Mouse (Mus musculus): ENCODE measurements around the gene Retreg3. TPM values are rescaled to one million over a fixed set of nuclear protein-coding genes. Genes with fewer than 3 reads are reported as not detected.

Gene Retreg3
- polyA plus RNA-seq, 2 experiments: 5.3 to 20.4 TPM

DNA sequence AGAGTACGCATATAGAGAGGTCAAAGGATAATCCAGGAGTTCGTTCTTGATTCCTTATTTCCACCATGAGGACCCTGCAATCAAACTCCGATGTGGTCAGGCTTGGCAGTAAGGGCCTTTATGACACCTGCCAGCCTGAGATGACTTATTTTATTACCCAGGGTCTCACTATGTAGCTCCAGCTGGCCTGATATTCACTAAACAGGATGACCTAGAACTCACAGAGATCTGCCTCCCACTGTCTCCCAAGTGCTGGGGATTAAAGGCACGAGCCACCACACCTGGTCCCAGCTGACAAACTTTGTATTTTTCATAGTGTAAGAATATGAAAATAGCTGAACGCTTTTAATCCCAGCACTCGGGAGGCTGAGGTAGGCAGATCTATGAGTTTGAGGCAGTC, 35.5 kb upstream of the Retreg3 start:
- no peak overlapping the region for H3K9ac ChIP-seq (replicated peaks)
- H3K4me1 ChIP-seq (replicated peaks; ENCODE audit: control insufficient read depth in 2 of 2, insufficient read depth in 2 of 2, low read length in 1 of 2): peaks cover 0 to 2% of the 10 kb centered on the region in 2 experiments; a peak in 1 of 4 replicates
- TF ChIP-seq CTCF (IDR thresholded peaks at IDR 0.05; ENCODE audit: low read depth) (no peak), EP300 (IDR thresholded peaks at IDR 0.05; ENCODE audit: low read depth) (no peak)
- H3K27me3 ChIP-seq (ENCODE audit: control insufficient read depth, insufficient read depth, low read length): peaks cover 36% of the 10 kb centered on the region
- no peak overlapping the region for H3K4me2 ChIP-seq (ENCODE audit: low read depth)
- no peaks in the 10 kb centered on the region for H3K36me3 ChIP-seq (replicated peaks; ENCODE audit: control insufficient read depth, insufficient read depth, low read depth)
- DNase-seq (ENCODE audit: low read depth in 3 of 3, low spot score in 3 of 3) (no peak), ATAC-seq (ENCODE audit: insufficient read depth) (no peak)
- no peaks in the 10 kb centered on the region for H3K9me3 ChIP-seq (ENCODE audit: control insufficient read depth, low read length)
- 56% methylated on average over 6 of the region's 6 CpGs for WGBS (ENCODE audit: insufficient replicate concordance)
- no peak overlapping the region for H3K27ac ChIP-seq
- no peak overlapping the region for H3K4me3 ChIP-seq (ENCODE audit: insufficient read depth in 1 of 2, low read depth in 2 of 2, low read length in 2 of 2)

- no peak for DNase-seq (ENCODE audit: low read depth in 3 of 3, low spot score in 3 of 3)
- ATAC-seq (ENCODE audit: insufficient read depth): no peak
- peaks cover 36% of the 10 kb centered on the region for H3K27me3 ChIP-seq (ENCODE audit: control insufficient read depth, insufficient read depth, low read length)
- no peaks in the 10 kb centered on the region for H3K36me3 ChIP-seq (replicated peaks; ENCODE audit: control insufficient read depth, insufficient read depth, low read depth)
- H3K9ac ChIP-seq (replicated peaks): no peak overlapping the region
- no peak overlapping the region for H3K4me3 ChIP-seq (ENCODE audit: insufficient read depth in 1 of 2, low read depth in 2 of 2, low read length in 2 of 2)
- no peak overlapping the region for H3K4me2 ChIP-seq (ENCODE audit: low read depth)
- H3K27ac ChIP-seq: no peak overlapping the region
- TF ChIP-seq CTCF (IDR thresholded peaks at IDR 0.05; ENCODE audit: low read depth): no peak
- no peak for TF ChIP-seq EP300 (IDR thresholded peaks at IDR 0.05; ENCODE audit: low read depth)
- H3K9me3 ChIP-seq (ENCODE audit: control insufficient read depth, low read length): no peaks in the 10 kb centered on the region
- H3K4me1 ChIP-seq (replicated peaks; ENCODE audit: control insufficient read depth in 2 of 2, insufficient read depth in 2 of 2, low read length in 1 of 2): peaks cover 0 to 2% of the 10 kb centered on the region in 2 experiments; a peak in 1 of 4 replicates
These were observed 35.0 kb upstream of the Retreg3 start for GRCm38 (mm10) chr11:101154648-101155047.

GRCm38 (mm10) chr11:101152825-101153224, 33.1 kb upstream of the Retreg3 start:
- WGBS (ENCODE audit: insufficient replicate concordance): 71% methylated on average over 1 of the region's 1 CpGs
- Histone ChIP-seq H3K4me3 (ENCODE audit: insufficient read depth in 1 of 2, low read depth in 2 of 2, low read length in 2 of 2) (no peak overlapping the region), H3K4me1 (replicated peaks; ENCODE audit: control insufficient read depth in 2 of 2, insufficient read depth in 2 of 2, low read length in 1 of 2) (peaks cover 0 to 2% of the 10 kb centered on the region in 2 experiments; a peak in 2 of 4 replicates), H3K27ac (no peak overlapping the region), H3K36me3 (replicated peaks; ENCODE audit: control insufficient read depth, insufficient read depth, low read depth) (no peaks in the 10 kb centered on the region), H3K9ac (replicated peaks) (no peak overlapping the region), H3K27me3 (ENCODE audit: control insufficient read depth, insufficient read depth, low read length) (peaks cover 25% of the 10 kb centered on the region), H3K9me3 (ENCODE audit: control insufficient read depth, low read length) (no peaks in the 10 kb centered on the region), H3K4me2 (ENCODE audit: low read depth) (no peak overlapping the region)
- no peak for DNase-seq (ENCODE audit: low read depth in 3 of 3, low spot score in 3 of 3)
- TF ChIP-seq CTCF (IDR thresholded peaks at IDR 0.05; ENCODE audit: low read depth) (no peak), EP300 (IDR thresholded peaks at IDR 0.05; ENCODE audit: low read depth) (no peak)
- ATAC-seq (ENCODE audit: insufficient read depth): no peak

GRCm38 (mm10) chr11:101151063-101151462, 31.4 kb upstream of the Retreg3 start:
- 35% methylated on average over 2 of the region's 2 CpGs for WGBS (ENCODE audit: insufficient replicate concordance)
- DNase-seq (ENCODE audit: low read depth in 3 of 3, low spot score in 3 of 3): no peak
- no peak; the same call in 1 of the 2 replicates for TF ChIP-seq CTCF (IDR thresholded peaks at IDR 0.05; ENCODE audit: low read depth)
- TF ChIP-seq EP300 (IDR thresholded peaks at IDR 0.05; ENCODE audit: low read depth): no peak
- H3K36me3 ChIP-seq (replicated peaks; ENCODE audit: control insufficient read depth, insufficient read depth, low read depth): no peaks in the 10 kb centered on the region
- peaks cover 0 to 2% of the 10 kb centered on the region in 2 experiments; a peak in 2 of 4 replicates for H3K4me1 ChIP-seq (replicated peaks; ENCODE audit: control insufficient read depth in 2 of 2, insufficient read depth in 2 of 2, low read length in 1 of 2)
- no peak overlapping the region for H3K4me2 ChIP-seq (ENCODE audit: low read depth)
- peaks cover 11% of the 10 kb centered on the region for H3K27me3 ChIP-seq (ENCODE audit: control insufficient read depth, insufficient read depth, low read length)
- H3K27ac ChIP-seq: no peak overlapping the region
- no peak for ATAC-seq (ENCODE audit: insufficient read depth)
- H3K9me3 ChIP-seq (ENCODE audit: control insufficient read depth, low read length): no peaks in the 10 kb centered on the region
- no peak overlapping the region for H3K4me3 ChIP-seq (ENCODE audit: insufficient read depth in 1 of 2, low read depth in 2 of 2, low read length in 2 of 2)
- H3K9ac ChIP-seq (replicated peaks): no peak overlapping the region

GRCm38 (mm10) chr11:101149178-101150105, 29.7 kb upstream of the Retreg3 start:
- Histone ChIP-seq H3K4me1 (replicated peaks; ENCODE audit: control insufficient read depth in 2 of 2, insufficient read depth in 2 of 2, low read length in 1 of 2) (no peaks in the 10 kb centered on the region; a peak in 1 of 4 replicates), H3K36me3 (replicated peaks; ENCODE audit: control insufficient read depth, insufficient read depth, low read depth) (no peaks in the 10 kb centered on the region), H3K27me3 (ENCODE audit: control insufficient read depth, insufficient read depth, low read length) (no peaks in the 10 kb centered on the region), H3K9ac (replicated peaks) (no peak overlapping the region), H3K27ac (no peak overlapping the region), H3K9me3 (ENCODE audit: control insufficient read depth, low read length) (no peaks in the 10 kb centered on the region), H3K4me3 (ENCODE audit: insufficient read depth in 1 of 2, low read depth in 2 of 2, low read length in 2 of 2) (no peak overlapping the region), H3K4me2 (ENCODE audit: low read depth) (no peak overlapping the region)
- DNase-seq (ENCODE audit: low read depth in 3 of 3, low spot score in 3 of 3) (no peak), ATAC-seq (ENCODE audit: insufficient read depth) (no peak)
- WGBS (ENCODE audit: insufficient replicate concordance): 48% methylated on average over 9 of the region's 9 CpGs
- TF ChIP-seq EP300 (IDR thresholded peaks at IDR 0.05; ENCODE audit: low read depth) (no peak), CTCF (IDR thresholded peaks at IDR 0.05; ENCODE audit: low read depth) (no peak)

Data from liver, embryonic 14.5 days (tissue).